Mouse (Mus musculus) heart, embryonic 10.5 days (tissue): ENCODE measurements around the gene Mgat1. TPM values are rescaled to one million over a fixed set of nuclear protein-coding genes. Genes with fewer than 3 reads are reported as not detected.
A peak's percentile ranks its signal among the peaks of the same experiment; 100 is the strongest.

ENCODE experiments used
- DNase-seq: peaks from one replicate; pipeline ENCODE4 v3.0.0-alpha.2; 2017; ENCODE audit warnings: low spot score
- H3K27ac ChIP-seq: fragments of 300-500 bp; sonication (generic); 2 replicates; pipeline ENCODE4 v1.5.1; 2016; ENCODE audit warnings: mild to moderate bottlenecking
- H3K27me3 ChIP-seq: fragments of 300-500 bp; sonication (generic); 2 replicates; pipeline ENCODE4 v1.6.1; 2016; ENCODE audit warnings: mild to moderate bottlenecking; ENCODE audit not compliant: poor library complexity, insufficient read depth, severe bottlenecking
- H3K36me3 ChIP-seq: fragments of 300-500 bp; sonication (generic); 2 replicates; pipeline ENCODE4 v1.6.1; 2016; ENCODE audit warnings: mild to moderate bottlenecking, moderate library complexity
- H3K4me1 ChIP-seq: fragments of 300-500 bp; sonication (generic); 2 replicates; pipeline ENCODE4 v1.6.1; 2016; ENCODE audit warnings: mild to moderate bottlenecking
- H3K4me3 ChIP-seq: fragments of 300-500 bp; sonication (generic); 2 replicates; pipeline ENCODE4 v1.5.1; 2016; ENCODE audit warnings: mild to moderate bottlenecking, moderate library complexity
- H3K9me3 ChIP-seq: fragments of 300-500 bp; sonication (generic); 2 replicates; pipeline ENCODE4 v1.6.1; 2016; ENCODE audit warnings: mild to moderate bottlenecking, moderate library complexity
- WGBS: fragments of 180-500 bp; shearing (Covaris S2); methylation state at CpG from one replicate; pipeline ENCODE4 v1.1.7; 2016; 5-methylcytosine and 5-hydroxymethylcytosine counted together
- polyA plus RNA-seq: library from polyadenylated mRNA; unstranded; fragments of >200 nt; fragmentation: Nextera tagmentation; extraction: Ambion mirVana; gene quantifications from 2 replicates; pipeline ENCODE4 v1.2.1, GENCODE M21; 2016

The Mgat1 gene
- polyA plus RNA-seq, 1 experiment from 2014 or later = 41.1 TPM

DNA sequence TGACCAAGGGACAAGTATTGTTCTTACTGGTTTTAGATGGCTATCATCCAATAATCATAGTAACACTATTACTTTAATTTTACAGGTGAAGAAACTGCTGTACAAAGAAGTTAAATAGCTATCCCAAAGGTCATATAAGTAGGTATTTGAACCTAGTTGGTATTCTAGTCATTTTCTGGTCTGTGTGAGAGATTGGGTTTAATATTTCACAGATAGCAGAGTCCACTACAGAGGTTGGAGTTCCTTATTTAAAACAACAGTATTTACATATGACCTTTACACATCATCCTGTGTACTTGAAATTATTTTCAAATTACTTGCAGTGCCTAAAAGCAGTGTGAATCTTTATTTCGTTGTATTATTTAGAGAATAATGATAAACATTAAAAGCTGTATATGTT lies 30.5 kb upstream of the Mgat1 start:
- no peaks in the 10 kb centered on the region for H3K27me3 ChIP-seq
- DNase-seq = no peak
- H3K36me3 ChIP-seq = peaks cover 51% of the 10 kb centered on the region
- no peaks in the 10 kb centered on the region for H3K9me3 ChIP-seq
- no peak overlapping the region for H3K4me3 ChIP-seq
- no peaks in the 10 kb centered on the region for H3K4me1 ChIP-seq
- WGBS = 96% methylated on average over 1 of the region's 1 CpGs
- H3K27ac ChIP-seq = no peak overlapping the region

DNA sequence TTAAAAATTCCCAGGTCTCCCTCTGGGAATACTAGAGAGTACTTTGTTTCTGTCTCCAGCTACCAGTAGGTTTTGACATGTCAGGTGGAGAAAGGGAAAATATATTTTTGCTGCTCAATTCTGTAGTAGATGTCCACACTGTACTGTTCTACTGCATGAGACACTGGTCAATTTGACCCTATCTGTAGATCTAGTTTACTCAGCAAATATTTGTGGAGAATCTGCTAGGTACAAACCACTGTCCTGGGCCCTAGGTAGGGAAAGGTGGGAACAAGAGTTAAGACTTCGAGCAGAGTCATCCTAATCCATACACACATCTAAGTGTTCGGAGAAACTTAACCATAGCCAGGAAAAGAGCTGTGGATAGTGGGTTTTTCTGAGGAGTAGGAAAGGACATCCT lies 24.7 kb upstream of the Mgat1 start:
- DNase-seq = no peak
- peaks cover 35% of the 10 kb centered on the region for H3K36me3 ChIP-seq
- no peaks in the 10 kb centered on the region for H3K27me3 ChIP-seq
- 90% methylated on average over 2 of the region's 2 CpGs for WGBS
- no peaks in the 10 kb centered on the region for H3K4me1 ChIP-seq
- no peak overlapping the region for H3K4me3 ChIP-seq
- H3K27ac ChIP-seq = no peak overlapping the region
- H3K9me3 ChIP-seq = no peaks in the 10 kb centered on the region

DNA sequence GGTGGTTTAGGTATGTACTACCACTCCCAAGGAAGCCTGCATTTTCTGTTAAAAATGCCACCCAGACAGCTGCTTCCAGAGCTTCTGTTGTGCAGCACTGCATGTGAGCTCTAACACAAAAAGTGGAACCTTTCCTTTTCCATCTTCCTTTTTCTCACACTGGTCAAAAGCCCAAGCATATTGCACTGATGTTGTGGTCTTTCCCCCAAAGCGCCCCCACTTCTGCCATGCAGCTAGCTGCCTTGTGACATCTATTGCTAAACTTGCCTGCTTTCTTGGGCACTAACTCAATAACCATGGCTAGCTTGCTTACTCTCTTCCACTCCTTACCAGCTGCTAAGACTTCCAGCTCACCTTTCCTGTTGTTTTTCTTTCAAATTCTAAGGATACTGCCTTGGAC lies 19.5 kb upstream of the Mgat1 start:
- WGBS = 67% methylated on average over 1 of the region's 1 CpGs
- H3K36me3 ChIP-seq = no peaks in the 10 kb centered on the region
- no peaks in the 10 kb centered on the region for H3K4me1 ChIP-seq
- no peak overlapping the region for H3K4me3 ChIP-seq
- no peaks in the 10 kb centered on the region for H3K9me3 ChIP-seq
- no peaks in the 10 kb centered on the region for H3K27me3 ChIP-seq
- no peak for DNase-seq
- no peak overlapping the region for H3K27ac ChIP-seq

DNA sequence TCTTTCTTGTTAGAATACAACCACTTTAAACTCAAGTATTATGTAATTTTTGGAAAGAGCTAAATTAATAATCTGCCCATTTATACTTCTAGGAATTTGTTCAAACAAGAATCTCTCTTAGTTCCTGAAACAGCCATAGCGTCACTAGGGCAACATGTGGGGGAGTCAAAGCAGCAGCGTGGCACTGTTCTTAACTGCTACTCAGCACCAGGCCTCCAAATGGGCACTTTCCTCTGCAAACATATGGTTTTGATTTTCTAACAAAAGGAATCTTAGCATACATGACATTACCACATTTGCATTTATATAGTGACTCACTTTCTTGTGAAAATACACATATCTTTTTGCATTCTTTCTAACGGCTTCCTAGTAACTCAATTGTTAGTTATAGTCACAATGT lies 11.2 kb upstream of the Mgat1 start:
- 75% methylated on average over 3 of the region's 3 CpGs for WGBS
- H3K36me3 ChIP-seq = no peaks in the 10 kb centered on the region
- no peaks in the 10 kb centered on the region for H3K27me3 ChIP-seq
- no peaks in the 10 kb centered on the region for H3K9me3 ChIP-seq
- no peak overlapping the region for H3K27ac ChIP-seq
- H3K4me3 ChIP-seq = no peak overlapping the region
- DNase-seq = no peak
- no peaks in the 10 kb centered on the region for H3K4me1 ChIP-seq

DNA sequence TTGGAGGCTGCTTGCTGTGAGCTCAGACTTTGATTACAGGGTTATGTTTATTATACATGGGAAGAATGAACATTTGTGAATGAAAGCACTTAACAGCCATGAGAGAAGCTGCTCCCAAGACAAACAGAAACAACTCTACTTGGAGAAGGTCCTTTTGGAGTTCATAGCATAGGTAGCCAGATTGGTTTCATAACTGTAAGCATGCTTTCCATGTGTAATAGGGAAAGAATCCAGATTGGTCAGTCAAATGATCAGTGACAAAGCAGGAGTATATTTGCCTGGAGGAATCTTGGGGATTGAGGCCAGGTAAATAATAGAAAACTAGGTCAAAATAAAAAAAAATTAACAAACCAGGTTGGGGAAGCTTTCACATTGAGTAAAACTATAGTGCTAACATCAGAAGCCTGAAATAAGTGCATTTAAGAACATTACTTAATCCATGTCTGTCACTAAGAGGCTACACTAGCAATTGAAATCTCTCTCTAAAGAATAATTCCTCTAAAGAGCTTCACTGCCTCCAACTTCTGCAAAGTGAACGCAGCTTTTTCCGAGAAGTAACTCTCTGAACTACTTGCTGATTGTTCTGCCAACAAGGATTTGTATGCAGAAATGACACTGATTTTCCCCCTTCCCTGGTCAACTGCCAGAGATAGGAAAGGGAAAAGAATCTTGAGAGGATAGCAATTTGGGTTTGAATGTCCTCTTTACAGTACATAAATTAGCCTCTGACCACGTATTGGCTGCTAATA lies 8.4 kb upstream of the Mgat1 start:
- no peaks in the 10 kb centered on the region for H3K9me3 ChIP-seq
- no peak overlapping the region for H3K27ac ChIP-seq
- WGBS = 69% methylated on average over 3 of the region's 3 CpGs
- H3K36me3 ChIP-seq = no peaks in the 10 kb centered on the region
- no peak for DNase-seq
- no peaks in the 10 kb centered on the region for H3K4me1 ChIP-seq
- no peaks in the 10 kb centered on the region for H3K27me3 ChIP-seq
- no peak overlapping the region for H3K4me3 ChIP-seq

DNA sequence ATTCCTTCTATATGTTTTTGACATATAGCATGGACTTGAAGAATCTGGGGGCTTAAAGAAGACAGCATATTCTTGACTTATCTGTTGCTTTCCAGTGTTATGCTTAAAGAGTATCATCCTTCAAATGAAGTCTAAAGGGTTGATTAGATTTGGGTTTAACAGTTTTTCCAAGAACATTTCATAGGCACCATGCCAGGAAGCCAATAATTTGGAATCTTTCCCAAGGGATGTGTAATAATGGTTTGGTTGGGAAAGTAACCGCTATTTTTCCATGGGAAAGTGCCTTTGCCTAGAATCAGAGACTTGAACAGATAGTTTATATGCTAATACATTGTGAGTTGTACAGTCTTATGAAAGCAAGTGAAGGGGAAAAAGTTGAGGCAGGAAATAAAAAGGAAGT lies 7.1 kb upstream of the Mgat1 start:
- no peaks in the 10 kb centered on the region for H3K27me3 ChIP-seq
- no peaks in the 10 kb centered on the region for H3K4me1 ChIP-seq
- DNase-seq = no peak
- H3K4me3 ChIP-seq = no peak overlapping the region
- H3K9me3 ChIP-seq = no peaks in the 10 kb centered on the region
- no peaks in the 10 kb centered on the region for H3K36me3 ChIP-seq
- WGBS = 80% methylated on average over 1 of the region's 1 CpGs
- H3K27ac ChIP-seq = no peak overlapping the region

DNA sequence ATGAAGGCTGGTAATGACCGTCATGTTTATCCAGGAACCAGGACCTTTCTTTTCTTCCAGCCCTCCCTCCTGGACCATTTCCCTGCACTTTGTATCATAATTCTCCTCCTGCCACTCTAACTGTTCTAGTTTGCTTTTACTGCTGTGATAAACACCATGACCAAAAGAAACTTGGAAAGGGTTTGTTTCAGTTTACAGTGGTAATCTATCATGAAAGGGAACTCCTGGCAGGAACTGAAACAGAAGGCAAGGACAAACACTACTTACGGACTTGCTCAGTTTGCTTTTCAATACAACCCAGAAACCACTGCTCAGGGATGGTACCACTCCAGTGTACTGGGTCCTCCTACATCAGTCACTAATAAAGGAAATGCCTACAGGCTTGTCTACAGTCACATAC lies 6.5 kb upstream of the Mgat1 start:
- 61% methylated on average over 2 of the region's 2 CpGs for WGBS
- no peak for DNase-seq
- H3K27ac ChIP-seq = no peak overlapping the region
- no peaks in the 10 kb centered on the region for H3K27me3 ChIP-seq
- H3K9me3 ChIP-seq = no peaks in the 10 kb centered on the region
- no peak overlapping the region for H3K4me3 ChIP-seq
- H3K36me3 ChIP-seq = no peaks in the 10 kb centered on the region
- no peaks in the 10 kb centered on the region for H3K4me1 ChIP-seq

DNA sequence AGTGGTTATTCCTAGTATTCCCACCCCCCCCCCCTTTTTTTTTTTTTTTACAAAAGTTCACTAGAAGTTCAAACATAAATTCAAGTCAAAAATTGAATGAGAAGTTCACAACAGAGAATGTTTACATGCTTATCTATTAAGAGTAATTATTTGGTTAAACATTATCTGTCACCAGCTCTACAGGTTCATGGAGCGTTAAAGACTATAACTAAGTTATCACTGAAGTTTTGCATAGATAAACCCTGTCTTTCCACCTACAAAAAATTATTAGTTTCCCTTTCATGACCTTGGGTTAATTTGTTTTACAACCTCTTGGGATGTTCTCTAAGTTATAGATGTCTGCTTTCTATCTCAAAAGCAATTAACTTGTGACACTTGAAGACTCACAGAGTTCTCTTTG lies 3.7 kb upstream of the Mgat1 start:
- Histone ChIP-seq H3K27me3 (no peaks in the 10 kb centered on the region), H3K36me3 (no peaks in the 10 kb centered on the region), H3K9me3 (no peaks in the 10 kb centered on the region), H3K4me3 (no peak overlapping the region), H3K4me1 (peaks cover 11% of the 10 kb centered on the region), H3K27ac (no peak overlapping the region)
- WGBS = 72% methylated on average over 1 of the region's 1 CpGs
- DNase-seq = no peak

DNA sequence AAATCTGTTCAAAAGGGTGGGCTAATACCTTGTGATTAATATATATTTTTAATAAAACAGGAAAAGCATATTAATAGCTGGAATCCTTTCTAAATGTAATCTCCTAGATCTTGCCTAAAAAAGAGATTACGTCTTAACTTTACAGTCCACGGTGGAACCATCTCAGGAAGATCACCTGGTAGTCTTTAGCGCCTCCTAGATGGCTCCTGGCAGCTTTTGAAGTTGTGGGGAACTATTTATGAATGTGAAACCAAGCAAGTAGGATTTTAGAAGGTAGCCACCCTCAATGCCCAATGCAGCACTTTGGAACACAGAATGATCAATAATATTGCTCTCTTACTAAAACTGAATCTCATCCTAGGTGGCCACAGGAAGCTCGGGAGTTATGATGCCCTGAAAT lies 3.1 kb upstream of the Mgat1 start:
- H3K27ac ChIP-seq = no peak overlapping the region
- H3K4me3 ChIP-seq = no peak overlapping the region
- no peaks in the 10 kb centered on the region for H3K27me3 ChIP-seq
- H3K4me1 ChIP-seq = peaks cover 15% of the 10 kb centered on the region
- no peaks in the 10 kb centered on the region for H3K36me3 ChIP-seq
- 79% methylated on average over 4 of the region's 4 CpGs for WGBS
- no peak for DNase-seq
- H3K9me3 ChIP-seq = no peaks in the 10 kb centered on the region

DNA sequence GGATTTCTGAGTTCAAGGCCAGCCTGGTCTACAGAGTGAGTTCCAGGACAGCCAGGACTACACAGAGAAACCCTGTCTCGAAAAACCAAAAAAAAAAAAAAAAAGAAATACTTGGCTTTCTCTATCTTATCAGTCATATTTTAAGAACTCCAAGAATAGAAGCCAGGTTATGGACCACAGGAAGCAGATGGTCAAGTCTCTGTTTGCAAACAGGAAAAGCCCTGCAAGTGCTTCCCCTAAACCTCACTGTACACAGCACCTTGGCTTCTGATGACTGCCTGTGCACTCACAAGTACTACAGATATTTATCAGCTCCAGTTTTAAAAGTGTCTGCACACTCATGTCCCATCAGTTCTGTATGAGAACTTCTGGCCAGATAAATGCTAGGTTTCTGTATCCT lies 2.5 kb upstream of the Mgat1 start:
- Histone ChIP-seq H3K9me3 (no peaks in the 10 kb centered on the region), H3K4me1 (peaks cover 20% of the 10 kb centered on the region), H3K36me3 (no peaks in the 10 kb centered on the region), H3K27me3 (no peaks in the 10 kb centered on the region), H3K27ac (no peak overlapping the region), H3K4me3 (no peak overlapping the region)
- DNase-seq = no peak
- 43% methylated on average over 1 of the region's 1 CpGs for WGBS

DNA sequence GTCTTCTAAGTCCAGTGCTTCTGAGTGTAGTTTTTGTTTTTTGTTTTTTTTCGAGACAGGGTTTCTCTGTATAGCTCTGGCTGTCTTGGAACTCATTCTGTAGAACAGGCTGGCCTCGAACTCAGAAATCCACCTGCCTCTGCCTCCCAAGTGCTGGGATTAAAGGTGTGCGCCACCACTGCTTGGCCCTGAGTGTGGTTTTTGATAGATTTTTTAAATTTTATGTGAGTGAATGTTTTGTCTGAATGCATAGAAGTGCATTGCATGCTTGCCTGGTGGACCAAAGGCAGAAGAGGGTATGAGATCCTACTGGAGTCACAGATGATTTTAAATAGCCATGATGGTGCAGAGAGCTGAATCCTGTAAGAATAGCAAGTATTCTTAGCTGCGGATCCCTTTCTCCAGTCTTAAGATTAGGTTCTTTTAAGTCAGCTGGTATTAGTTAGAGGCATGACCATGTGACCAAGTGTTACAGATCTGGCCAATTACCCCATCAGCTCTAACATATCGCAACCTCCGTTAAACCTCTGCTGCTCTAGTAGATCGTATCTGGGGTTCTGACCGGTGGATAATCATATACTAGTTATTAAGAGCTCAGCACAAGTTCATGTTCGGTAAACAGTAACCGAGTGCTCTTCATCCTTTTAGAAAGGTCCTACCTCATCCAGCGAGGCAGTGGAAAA lies 906 bp upstream of the Mgat1 start:
- Histone ChIP-seq H3K27ac (peak overlapping the region; percentile 92), H3K27me3 (no peaks in the 10 kb centered on the region), H3K4me3 (peak overlapping the region; percentile 66), H3K9me3 (no peaks in the 10 kb centered on the region), H3K4me1 (peaks cover 32% of the 10 kb centered on the region), H3K36me3 (no peaks in the 10 kb centered on the region)
- no peak for DNase-seq
- WGBS = 20% methylated on average over 11 of the region's 11 CpGs

DNA sequence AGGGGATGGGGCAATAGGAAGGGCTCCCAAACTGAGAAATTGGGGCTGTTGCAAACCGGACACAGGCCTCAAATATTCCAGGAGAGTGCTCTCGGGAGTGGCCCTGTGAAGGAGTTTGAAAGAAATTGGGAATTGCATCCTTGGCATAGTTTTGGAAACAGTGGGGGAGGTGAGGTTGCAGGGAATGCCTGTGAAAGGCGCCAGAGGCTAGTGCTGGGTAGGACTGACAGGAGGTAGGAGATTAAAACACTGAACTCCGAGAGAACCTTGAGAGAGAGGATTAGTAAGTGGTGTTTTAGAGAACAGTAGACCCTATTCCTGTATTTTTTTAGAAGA lies 572 bp downstream of the Mgat1 start:
- Histone ChIP-seq H3K36me3 (no peaks in the 10 kb centered on the region), H3K9me3 (no peaks in the 10 kb centered on the region), H3K27me3 (no peaks in the 10 kb centered on the region), H3K4me1 (peaks cover 42% of the 10 kb centered on the region), H3K27ac (peak overlapping the region; percentile 92), H3K4me3 (peak overlapping the region; percentile 66)
- WGBS = 0% methylated on average over 4 of the region's 4 CpGs
- no peak for DNase-seq

DNA sequence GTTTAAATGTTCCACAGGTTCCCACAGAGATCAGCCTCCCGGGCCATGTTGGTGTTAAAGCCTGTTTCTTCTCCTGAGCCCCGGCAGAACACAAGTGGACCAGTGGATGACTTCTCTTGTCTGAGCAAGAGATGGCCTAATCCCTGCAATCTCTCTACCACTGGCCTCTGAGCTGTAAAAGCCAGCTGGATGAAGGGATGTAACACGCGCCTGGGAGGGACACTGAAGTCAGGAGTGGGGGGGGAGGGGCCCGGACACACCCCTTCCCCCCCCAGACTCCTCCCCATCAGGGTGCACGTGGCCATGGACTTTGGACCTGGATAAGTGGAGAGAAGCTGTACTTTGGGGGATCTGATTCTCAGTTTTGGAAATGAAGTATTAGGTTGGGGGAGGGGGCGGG lies 1.2 kb downstream of the Mgat1 start:
- WGBS = 9% methylated on average over 7 of the region's 7 CpGs
- no peak for DNase-seq
- Histone ChIP-seq H3K4me3 (peak overlapping the region; percentile 66), H3K27me3 (no peaks in the 10 kb centered on the region), H3K27ac (peak overlapping the region; percentile 92), H3K4me1 (peaks cover 47% of the 10 kb centered on the region), H3K9me3 (no peaks in the 10 kb centered on the region), H3K36me3 (no peaks in the 10 kb centered on the region)
